Mouse (Mus musculus): ENCODE measurements around the gene Nmnat2.
A peak's percentile ranks its signal among the peaks of the same experiment; 100 is the strongest.

The Nmnat2 gene

GRCm38 (mm10) chr1:152986981-152987380, 32.2 kb downstream of the Nmnat2 start:
- DNase-seq: no peak

- DNase-seq: no peak
Observed at GRCm38 (mm10) chr1:152990067-152990466, 35.3 kb downstream of the Nmnat2 start.

GRCm38 (mm10) chr1:152992271-152993134, 37.7 kb downstream of the Nmnat2 start:
- DNase-seq: no peak

GRCm38 (mm10) chr1:152993803-152994202, 39.0 kb downstream of the Nmnat2 start:
- DNase-seq: no peak

- no peak for DNase-seq
Observed at GRCm38 (mm10) chr1:152999983-153000382, 45.2 kb downstream of the Nmnat2 start.

- peak; percentile 90 for DNase-seq
Observed at GRCm38 (mm10) chr1:153000486-153001228, 45.9 kb downstream of the Nmnat2 start.

GRCm38 (mm10) chr1:153002295-153003050, 47.7 kb downstream of the Nmnat2 start:
- DNase-seq: no peak

GRCm38 (mm10) chr1:153004472-153004871, 49.7 kb downstream of the Nmnat2 start:
- no peak for DNase-seq

GRCm38 (mm10) chr1:153006054-153006453, 51.3 kb downstream of the Nmnat2 start:
- DNase-seq: no peak

- no peak for DNase-seq
Observed at GRCm38 (mm10) chr1:153006761-153007160, 52.0 kb downstream of the Nmnat2 start.

GRCm38 (mm10) chr1:153007292-153007691, 52.5 kb downstream of the Nmnat2 start:
- no peak for DNase-seq

- no peak for DNase-seq
Observed at GRCm38 (mm10) chr1:153007824-153008223, 53.0 kb downstream of the Nmnat2 start.

- DNase-seq: no peak
Observed at GRCm38 (mm10) chr1:153009338-153009737, 54.5 kb downstream of the Nmnat2 start.

- no peak for DNase-seq
Observed at GRCm38 (mm10) chr1:153010353-153011351, 55.9 kb downstream of the Nmnat2 start.

GRCm38 (mm10) chr1:153011544-153011943, 56.8 kb downstream of the Nmnat2 start:
- DNase-seq: peak; percentile 69

- no peak for DNase-seq
Observed at GRCm38 (mm10) chr1:153013541-153014288, 58.9 kb downstream of the Nmnat2 start.

GRCm38 (mm10) chr1:153014431-153015186, 59.8 kb downstream of the Nmnat2 start:
- no peak for DNase-seq

GRCm38 (mm10) chr1:153016465-153017163, 61.8 kb downstream of the Nmnat2 start:
- no peak for DNase-seq

GRCm38 (mm10) chr1:153019128-153019527, 64.3 kb downstream of the Nmnat2 start:
- DNase-seq: no peak

- no peak for DNase-seq
Observed at GRCm38 (mm10) chr1:153019623-153020022, 64.8 kb downstream of the Nmnat2 start.
